Mouse (Mus musculus) brain, embryonic 14.5 days (tissue): Measurements from ENCODE around the gene Pik3cb. TPM values are rescaled to one million over a fixed set of nuclear protein-coding genes. Genes with fewer than 3 reads are reported as not detected.

Experiments
- DNase-seq: peaks from one replicate; pipeline ENCODE4 v3.0.0-alpha.2; 2011; ENCODE audit warnings: low read depth
- CTCF ChIP-seq: fragments of 200-500 bp; IDR thresholded peaks from 2 replicates; pipeline ENCODE4 v1.5.1; 2012; ENCODE audit warnings: inconsistent platforms, mild to moderate bottlenecking, moderate library complexity, borderline replicate concordance; ENCODE audit not compliant: insufficient read depth, insufficient read length; ENCODE audit errors: extremely low read depth
- POLR2A ChIP-seq: fragments of 200-500 bp; IDR thresholded peaks from 2 replicates; pipeline ENCODE4 v1.6.1; 2012; ENCODE audit warnings: mild to moderate bottlenecking, inconsistent platforms, borderline replicate concordance; ENCODE audit not compliant: poor library complexity, insufficient read depth, insufficient read length, severe bottlenecking; ENCODE audit errors: extremely low read depth
- polyA plus RNA-seq: library from polyadenylated mRNA; depleted of rRNA; stranded (reverse); fragments of >200 nt; gene quantifications from 2 replicates; pipeline ENCODE4 v1.2.3, GENCODE M21; 2012

Gene Pik3cb
- polyA plus RNA-seq, 1 experiment: 8.6 TPM

- no peak for DNase-seq
- TF ChIP-seq CTCF (no peak), POLR2A (no peak)
Measured at GRCm38 (mm10) chr9:99141618-99142017, 1.2 kb upstream of the Pik3cb start.

- no peak for DNase-seq
- TF ChIP-seq CTCF: no peak
- no peak for TF ChIP-seq POLR2A
Measured at GRCm38 (mm10) chr9:99141171-99141570, 750 bp upstream of the Pik3cb start.

GRCm38 (mm10) chr9:99139194-99140023 is 1.0 kb downstream of the Pik3cb start:
- no peak for TF ChIP-seq POLR2A
- TF ChIP-seq CTCF: no peak
- DNase-seq: peak; percentile 61

GRCm38 (mm10) chr9:99137301-99137700 is 3.1 kb downstream of the Pik3cb start:
- TF ChIP-seq CTCF: no peak
- no peak for TF ChIP-seq POLR2A
- no peak for DNase-seq

- no peak for DNase-seq
- TF ChIP-seq CTCF (no peak), POLR2A (no peak)
Measured at GRCm38 (mm10) chr9:99131951-99132470, 8.4 kb downstream of the Pik3cb start.

GRCm38 (mm10) chr9:99131119-99131518 is 9.3 kb downstream of the Pik3cb start:
- TF ChIP-seq CTCF: no peak
- no peak for TF ChIP-seq POLR2A
- no peak for DNase-seq

GRCm38 (mm10) chr9:99127578-99127977 is 12.8 kb downstream of the Pik3cb start:
- no peak for DNase-seq
- no peak for TF ChIP-seq POLR2A

GRCm38 (mm10) chr9:99122749-99123148 is 17.7 kb downstream of the Pik3cb start:
- no peak for DNase-seq
- no peak for TF ChIP-seq POLR2A
- TF ChIP-seq CTCF: no peak

- TF ChIP-seq POLR2A (no peak), CTCF (no peak)
Measured at GRCm38 (mm10) chr9:99112409-99112808, 28.0 kb downstream of the Pik3cb start.

GRCm38 (mm10) chr9:99111085-99111484 is 29.3 kb downstream of the Pik3cb start:
- no peak for DNase-seq
- TF ChIP-seq CTCF (no peak), POLR2A (no peak)

More at GRCm38 (mm10) chr9:99112409-99112808, 28.0 kb downstream of the Pik3cb start:
- DNase-seq: peak; percentile 87

- TF ChIP-seq POLR2A: no peak
- peak; percentile 20 for DNase-seq
Measured at GRCm38 (mm10) chr9:99110213-99110612, 30.2 kb downstream of the Pik3cb start.

GRCm38 (mm10) chr9:99109585-99109984 is 30.8 kb downstream of the Pik3cb start:
- DNase-seq: no peak
- TF ChIP-seq POLR2A: no peak
- no peak for TF ChIP-seq CTCF

- TF ChIP-seq CTCF (peak; percentile 16; the same call in 1 of the 2 replicates), POLR2A (no peak)
- DNase-seq: no peak
Measured at GRCm38 (mm10) chr9:99104449-99104848, 36.0 kb downstream of the Pik3cb start.

GRCm38 (mm10) chr9:99103865-99104264 is 36.6 kb downstream of the Pik3cb start:
- no peak for DNase-seq
- TF ChIP-seq POLR2A: no peak
- TF ChIP-seq CTCF: no peak
